Mouse (Mus musculus) adrenal gland, postnatal 36 days (tissue): ENCODE measurements around the gene Icosl. TPM values are rescaled to one million over a fixed set of nuclear protein-coding genes. Genes with fewer than 3 reads are reported as not detected.
"Not testable (repeated sequence)": the region's sequence is repeated elsewhere in the genome, so short reads cannot be mapped to it uniquely, and the experiment has no call there.

ENCODE experiments used
- DNase-seq, 2 experiments: peaks; one replicate each; pipeline ENCODE4 v3.0.0; 2021; ENCODE audit warnings: mixed read lengths in 1 of 2
- total RNA-seq, 2 experiments: library from RNA; stranded (reverse); gene quantifications; 2 replicates each; pipeline ENCODE4 v1.2.3; 2021

Icosl gene
- total RNA-seq, 2 experiments from 2014 or later = 11.6 to 21.6 TPM

- DNase-seq = no peak
Observed at GRCm38 (mm10) chr10:78115153-78115552, 46.1 kb downstream of the Icosl start.

- no peak for DNase-seq
Observed at GRCm38 (mm10) chr10:78119422-78119821, 50.3 kb downstream of the Icosl start.

- DNase-seq = not testable (repeated sequence)
Observed at GRCm38 (mm10) chr10:78124137-78124536, 55.0 kb downstream of the Icosl start.

GRCm38 (mm10) chr10:78125061-78125460 lies 56.0 kb downstream of the Icosl start:
- not testable (repeated sequence) for DNase-seq

- DNase-seq = no peak
Observed at GRCm38 (mm10) chr10:78126311-78126710, 57.2 kb downstream of the Icosl start.

GRCm38 (mm10) chr10:78127046-78127870 lies 58.2 kb downstream of the Icosl start:
- DNase-seq = no peak

- no peak for DNase-seq
Observed at GRCm38 (mm10) chr10:78127931-78128330, 58.8 kb downstream of the Icosl start.

GRCm38 (mm10) chr10:78128647-78129046 lies 59.5 kb downstream of the Icosl start:
- no peak for DNase-seq

GRCm38 (mm10) chr10:78129423-78129822 lies 60.3 kb downstream of the Icosl start:
- DNase-seq = peak; percentile 17 to 51

GRCm38 (mm10) chr10:78129998-78130397 lies 60.9 kb downstream of the Icosl start:
- peak in 1 of 2 experiments; percentile 14 for DNase-seq

Other genes starting within 250 kb of the Icosl start
- not detected for gene Krtap10-4, start 242.2 kb upstream of the Icosl start, total RNA-seq
- gene Krtap10-10, start 233.4 kb upstream of the Icosl start, total RNA-seq = not detected
- gene Gm36176, start 222.5 kb upstream of the Icosl start, total RNA-seq = not detected
- gene Gm10318, start 216.4 kb upstream of the Icosl start, total RNA-seq = not detected
- not detected for gene Gm3285, start 207.3 kb upstream of the Icosl start, total RNA-seq
- gene Lrrc3, start 166.8 kb upstream of the Icosl start, total RNA-seq = 1 to 10 TPM; 4.2 to 5.7 TPM
- 1 to 10 TPM; 2.2 to 4.7 TPM for gene Trpm2, start 98.7 kb upstream of the Icosl start, total RNA-seq
- gene 1810043G02Rik, start 90.8 kb upstream of the Icosl start, total RNA-seq = 10 to 100 TPM; 18.6 to 20.9 TPM
- gene Pfkl, start 59.2 kb upstream of the Icosl start, total RNA-seq = 100 to 1,000 TPM; 116 to 131 TPM
- 10 to 100 TPM; 24.1 to 38.1 TPM for gene Dnmt3l, start 27.4 kb upstream of the Icosl start, total RNA-seq
- gene Aire, start 25.7 kb upstream of the Icosl start, total RNA-seq = not detected
- 100 to 1,000 TPM; 221 to 288 TPM for gene D10Jhu81e, start 100.5 kb downstream of the Icosl start, total RNA-seq
- 10 to 100 TPM; 17.9 to 22.8 TPM for gene Pwp2, start 115.8 kb downstream of the Icosl start, total RNA-seq
- 10 to 100 TPM; 50.7 to 53.6 TPM for gene Trappc10, start 175.3 kb downstream of the Icosl start, total RNA-seq